Mouse (Mus musculus) midbrain, embryonic 13.5 days (tissue): ENCODE data around the gene Lrch2. TPM values are rescaled to one million over a fixed set of nuclear protein-coding genes. Genes with fewer than 3 reads are reported as not detected.

ENCODE experiments used
- ATAC-seq: fragments of 200-750 bp; cut with Nextera tagmentation; 2 replicates; pipeline ENCODE4 v1.8.0; 2017; ENCODE audit warnings: mild to moderate bottlenecking, moderate TSS enrichment, moderate library complexity
- H3K27ac ChIP-seq: fragments of 300-500 bp; sonication (generic); 2 replicates; pipeline ENCODE4 v1.5.1; 2015; ENCODE audit warnings: inconsistent platforms, mild to moderate bottlenecking, moderate library complexity
- H3K27me3 ChIP-seq: fragments of 300-500 bp; sonication (generic); 2 replicates; pipeline ENCODE4 v1.6.1; 2015; ENCODE audit warnings: mild to moderate bottlenecking, inconsistent platforms
- H3K36me3 ChIP-seq: fragments of 300-500 bp; sonication (generic); 2 replicates; pipeline ENCODE4 v1.6.1; 2015; ENCODE audit warnings: mild to moderate bottlenecking, inconsistent platforms
- H3K4me1 ChIP-seq: fragments of 300-500 bp; sonication (generic); replicated peaks from 2 replicates; pipeline ENCODE4 v1.6.1; 2015; ENCODE audit warnings: inconsistent platforms
- H3K4me2 ChIP-seq: fragments of 300-500 bp; sonication (generic); replicated peaks from 2 replicates; pipeline ENCODE4 v1.6.1; 2015; ENCODE audit warnings: moderate library complexity, mild to moderate bottlenecking, inconsistent platforms
- H3K4me3 ChIP-seq: fragments of 300-500 bp; sonication (generic); replicated peaks from 2 replicates; pipeline ENCODE4 v1.5.1; 2015; ENCODE audit warnings: mild to moderate bottlenecking, inconsistent platforms
- H3K9ac ChIP-seq: fragments of 300-500 bp; sonication (generic); replicated peaks from 2 replicates; pipeline ENCODE4 v1.6.1; 2015; ENCODE audit warnings: mild to moderate bottlenecking, inconsistent platforms
- H3K9me3 ChIP-seq: fragments of 300-500 bp; sonication (generic); 2 replicates; pipeline ENCODE4 v1.6.1; 2016; ENCODE audit warnings: mild to moderate bottlenecking, inconsistent platforms
- WGBS: fragments of 180-500 bp; shearing (Covaris S2); methylation state at CpG from one replicate; pipeline ENCODE4 v1.1.7; 2015; 5-methylcytosine and 5-hydroxymethylcytosine counted together
- polyA plus RNA-seq: library from polyadenylated mRNA; unstranded; fragments of >200 nt; fragmentation: Nextera tagmentation; extraction: Ambion mirVana; gene quantifications from 2 replicates; pipeline ENCODE4 v1.2.1, GENCODE M21; 2015

The Lrch2 gene
- polyA plus RNA-seq, 1 experiment from 2014 or later, result 14.0 TPM

GRCm38 (mm10) chrX:147429129-147429528 is 124.8 kb downstream of the Lrch2 start, which contains the start of gene Il13ra2:
TSS of gene Il13ra2 (minus strand) at chrX:147429192.
- Histone ChIP-seq H3K27ac (no peak within 1 kb of the TSS), H3K4me2 (no peak within 1 kb of the TSS), H3K4me3 (no peak within 1 kb of the TSS), H3K4me1 (no peaks in the 10 kb centered on the region), H3K9me3 (no peaks in the 10 kb centered on the region), H3K9ac (no peak within 1 kb of the TSS), H3K27me3 (no peaks in the 10 kb centered on the region), H3K36me3 (no peaks in the 10 kb centered on the region)
- 48% methylated on average over 1 of the region's 1 CpGs for WGBS
- no peak for ATAC-seq

Other genes with a start within 250 kb of the Lrch2 start
- not detected in 2 replicates for gene Il13ra2, start 124.9 kb downstream of the Lrch2 start, polyA plus RNA-seq
- gene Vmn1r239-ps, start 100.4 kb downstream of the Lrch2 start, polyA plus RNA-seq, result not detected in 2 replicates
- gene Gm15128, start 211.9 kb upstream of the Lrch2 start, polyA plus RNA-seq, result not detected in 2 replicates